Mouse (Mus musculus) erythroblast, embryonic 14.5 days (primary cell): Measurements from ENCODE around the gene Clptm1.

ENCODE experiments used
- GATA1 ChIP-seq: IDR thresholded peaks from 2 replicates; pipeline ENCODE4 v1.6.1; 2012; ENCODE audit warnings: low read length, inconsistent platforms, mixed read lengths
- TAL1 ChIP-seq: IDR thresholded peaks from 3 replicates; pipeline ENCODE4 v1.6.1; 2012; ENCODE audit warnings: low read length, inconsistent platforms, mixed read lengths

GRCm38 (mm10) chr7:19603849-19604605, 60.8 kb downstream of the Clptm1 start, which contains the start of gene Clasrp:
- TF ChIP-seq GATA1 (no peak), TAL1 (no peak)
